Mouse (Mus musculus): ENCODE results near the gene Rfk. TPM values are rescaled to one million over a fixed set of nuclear protein-coding genes. Genes with fewer than 3 reads are reported as not detected.

Gene Rfk
- polyA plus RNA-seq, 1 experiment from 2014 or later, result 94.3 TPM

DNA sequence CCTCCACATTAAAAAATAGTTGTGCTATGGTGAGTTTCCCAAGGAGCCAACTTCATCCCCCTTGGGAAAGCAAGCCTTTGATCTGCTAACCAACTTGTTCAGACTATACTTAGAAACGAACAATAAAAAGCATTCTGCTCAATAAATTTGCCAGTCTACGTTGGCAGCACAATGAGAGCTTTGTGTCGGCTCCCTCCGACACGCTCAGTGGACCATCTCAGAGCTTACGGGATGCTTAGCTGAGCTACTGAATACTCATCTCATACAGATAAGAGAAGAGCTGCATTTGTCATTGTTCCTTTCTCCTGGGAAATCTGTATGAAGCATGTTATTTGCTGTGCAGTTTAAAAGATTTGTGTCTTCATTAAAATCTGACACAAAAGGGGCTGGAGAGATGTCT is 7.4 kb upstream of the Rfk start:
- no peak overlapping the region for H3K4me2 ChIP-seq (ENCODE audit: low read depth, low read length)
- no peaks in the 10 kb centered on the region for H3K36me3 ChIP-seq (replicated peaks; ENCODE audit: control insufficient read depth, insufficient read depth, low read depth, low read length)
- DNase-seq (ENCODE audit: low spot score), result no peak
- no peaks in the 10 kb centered on the region for H3K9me3 ChIP-seq (replicated peaks; ENCODE audit: control insufficient read depth, low read length)
- H3K27ac ChIP-seq (replicated peaks; ENCODE audit: low read depth, low read length), result no peak overlapping the region
- H3K9ac ChIP-seq (replicated peaks; ENCODE audit: low read length), result no peak overlapping the region
- no peak overlapping the region for H3K4me3 ChIP-seq (ENCODE audit: low read depth, low read length)
- H3K27me3 ChIP-seq (ENCODE audit: control insufficient read depth, insufficient read depth, low read length), result no peaks in the 10 kb centered on the region
- 31% methylated on average over 6 of the region's 6 CpGs for WGBS
- no peaks in the 10 kb centered on the region for H3K4me1 ChIP-seq (ENCODE audit: control insufficient read depth, insufficient read depth, low read length)
- no peak for ATAC-seq (replicated peaks; ENCODE audit: insufficient number of reproducible peaks, low FRiP score, low TSS enrichment, low read depth)

DNA sequence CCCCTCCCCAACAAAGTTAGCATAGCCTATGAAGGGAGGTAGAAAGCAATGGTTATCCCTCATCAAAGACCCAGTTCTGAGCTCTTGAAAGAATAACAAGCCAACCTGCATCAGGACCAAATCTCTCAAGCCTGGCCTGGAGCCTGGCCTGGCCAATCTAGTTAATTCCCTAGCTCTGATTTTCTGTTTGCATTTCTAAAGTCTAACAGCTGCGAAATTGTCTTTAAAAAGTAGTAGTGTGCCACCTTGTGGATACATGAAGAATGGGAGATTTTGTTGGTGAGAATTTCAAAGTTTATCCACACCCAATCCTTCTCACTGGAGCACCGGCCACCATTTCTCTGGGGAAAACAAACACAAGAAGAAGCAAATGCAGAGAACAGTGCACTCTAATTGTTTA is 5.4 kb upstream of the Rfk start:
- H3K9me3 ChIP-seq (replicated peaks; ENCODE audit: control insufficient read depth, low read length), result no peaks in the 10 kb centered on the region
- H3K9ac ChIP-seq (replicated peaks; ENCODE audit: low read length), result no peak overlapping the region
- H3K4me2 ChIP-seq (ENCODE audit: low read depth, low read length), result no peak overlapping the region
- 23% methylated on average over 2 of the region's 2 CpGs for WGBS
- no peak overlapping the region for H3K4me3 ChIP-seq (ENCODE audit: low read depth, low read length)
- no peaks in the 10 kb centered on the region for H3K4me1 ChIP-seq (ENCODE audit: control insufficient read depth, insufficient read depth, low read length)
- no peak overlapping the region for H3K27ac ChIP-seq (replicated peaks; ENCODE audit: low read depth, low read length)
- ATAC-seq (replicated peaks; ENCODE audit: insufficient number of reproducible peaks, low FRiP score, low TSS enrichment, low read depth) (no peak), DNase-seq (ENCODE audit: low spot score) (peak; percentile 74)
- H3K36me3 ChIP-seq (replicated peaks; ENCODE audit: control insufficient read depth, insufficient read depth, low read depth, low read length), result no peaks in the 10 kb centered on the region
- no peaks in the 10 kb centered on the region for H3K27me3 ChIP-seq (ENCODE audit: control insufficient read depth, insufficient read depth, low read length)

DNA sequence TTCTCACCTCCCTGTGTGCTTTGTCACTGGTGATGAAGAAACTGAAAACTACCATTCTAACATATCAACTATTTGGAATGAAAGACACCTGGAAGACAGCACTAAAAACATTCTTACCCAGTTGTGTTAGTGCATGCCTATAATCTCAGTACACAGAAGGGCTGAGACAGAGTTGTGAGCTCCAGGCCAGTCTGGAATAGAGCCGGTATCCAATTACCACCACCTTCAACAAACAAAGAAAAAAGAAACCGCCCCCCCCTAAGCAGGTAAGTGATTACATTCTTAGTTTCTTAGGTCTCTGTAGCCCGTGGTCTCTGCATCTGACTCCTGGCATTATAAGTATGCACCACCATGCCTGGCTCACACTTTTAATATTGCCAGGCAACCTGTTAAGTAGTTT is 977 bp upstream of the Rfk start:
- H3K9me3 ChIP-seq (replicated peaks; ENCODE audit: control insufficient read depth, low read length), result no peaks in the 10 kb centered on the region
- no peak overlapping the region for H3K9ac ChIP-seq (replicated peaks; ENCODE audit: low read length)
- no peaks in the 10 kb centered on the region for H3K27me3 ChIP-seq (ENCODE audit: control insufficient read depth, insufficient read depth, low read length)
- no peak overlapping the region for H3K4me2 ChIP-seq (ENCODE audit: low read depth, low read length)
- no peak overlapping the region for H3K4me3 ChIP-seq (ENCODE audit: low read depth, low read length)
- H3K27ac ChIP-seq (replicated peaks; ENCODE audit: low read depth, low read length), result no peak overlapping the region
- DNase-seq (ENCODE audit: low spot score) (peak; percentile 26), ATAC-seq (replicated peaks; ENCODE audit: insufficient number of reproducible peaks, low FRiP score, low TSS enrichment, low read depth) (no peak)
- 10% methylated on average over 3 of the region's 3 CpGs for WGBS
- no peaks in the 10 kb centered on the region for H3K36me3 ChIP-seq (replicated peaks; ENCODE audit: control insufficient read depth, insufficient read depth, low read depth, low read length)
- no peaks in the 10 kb centered on the region for H3K4me1 ChIP-seq (ENCODE audit: control insufficient read depth, insufficient read depth, low read length)

DNA sequence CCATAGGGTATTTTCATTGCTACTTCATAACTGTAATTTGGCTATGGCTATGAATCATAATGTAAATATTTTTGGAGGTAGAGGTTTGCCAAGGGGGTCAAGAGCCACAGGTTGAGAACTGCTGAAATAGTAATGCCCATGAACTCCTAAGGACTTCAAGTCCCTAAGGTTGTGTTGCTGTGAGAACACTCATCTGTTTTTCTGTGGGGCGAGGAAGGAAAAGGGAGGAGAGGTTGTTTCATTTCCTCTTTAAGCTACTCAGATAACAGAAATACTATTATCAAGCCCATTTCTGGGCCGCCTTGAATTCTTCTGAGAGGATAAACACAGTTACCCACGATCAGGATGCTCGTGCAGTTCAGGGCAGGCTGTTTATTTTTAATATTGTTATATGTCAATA is 3.0 kb downstream of the Rfk start:
- Histone ChIP-seq H3K27me3 (ENCODE audit: control insufficient read depth, insufficient read depth, low read length) (no peaks in the 10 kb centered on the region), H3K4me1 (ENCODE audit: control insufficient read depth, insufficient read depth, low read length) (no peaks in the 10 kb centered on the region), H3K36me3 (replicated peaks; ENCODE audit: control insufficient read depth, insufficient read depth, low read depth, low read length) (no peaks in the 10 kb centered on the region; the same call in 1 of the 2 replicates), H3K9ac (replicated peaks; ENCODE audit: low read length) (no peak overlapping the region), H3K4me3 (ENCODE audit: low read depth, low read length) (no peak overlapping the region), H3K27ac (replicated peaks; ENCODE audit: low read depth, low read length) (no peak overlapping the region), H3K9me3 (replicated peaks; ENCODE audit: control insufficient read depth, low read length) (no peaks in the 10 kb centered on the region), H3K4me2 (ENCODE audit: low read depth, low read length) (no peak overlapping the region)
- 85% methylated on average over 4 of the region's 4 CpGs for WGBS
- ATAC-seq (replicated peaks; ENCODE audit: insufficient number of reproducible peaks, low FRiP score, low TSS enrichment, low read depth), result no peak
- DNase-seq (ENCODE audit: low spot score), result no peak

DNA sequence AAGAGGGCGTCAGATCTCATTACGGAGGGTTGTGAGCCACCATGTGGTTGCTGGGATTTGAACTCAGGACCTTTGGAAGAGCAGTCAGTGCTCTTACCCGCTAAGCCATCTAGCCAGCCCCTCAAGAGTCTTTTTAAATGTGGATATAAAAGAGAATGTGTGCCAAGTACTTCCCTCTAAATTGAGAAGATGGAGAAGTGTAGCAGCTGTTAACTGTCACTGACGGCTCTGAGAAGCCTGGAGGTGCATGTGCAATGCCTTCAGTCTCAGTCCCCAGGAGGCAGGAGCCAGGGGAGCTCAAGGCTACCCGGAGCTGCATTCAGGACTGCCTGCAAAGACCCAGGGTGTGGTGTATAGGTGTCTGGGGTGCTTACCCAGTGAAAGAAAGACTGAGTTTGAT is 4.1 kb downstream of the Rfk start:
- ATAC-seq (replicated peaks; ENCODE audit: insufficient number of reproducible peaks, low FRiP score, low TSS enrichment, low read depth), result no peak
- H3K9me3 ChIP-seq (replicated peaks; ENCODE audit: control insufficient read depth, low read length), result no peaks in the 10 kb centered on the region
- no peak overlapping the region for H3K4me3 ChIP-seq (ENCODE audit: low read depth, low read length)
- H3K27ac ChIP-seq (replicated peaks; ENCODE audit: low read depth, low read length), result no peak overlapping the region
- no peaks in the 10 kb centered on the region; the same call in 1 of the 2 replicates for H3K36me3 ChIP-seq (replicated peaks; ENCODE audit: control insufficient read depth, insufficient read depth, low read depth, low read length)
- no peak for DNase-seq (ENCODE audit: low spot score)
- H3K4me2 ChIP-seq (ENCODE audit: low read depth, low read length), result no peak overlapping the region
- no peak overlapping the region for H3K9ac ChIP-seq (replicated peaks; ENCODE audit: low read length)
- no peaks in the 10 kb centered on the region for H3K27me3 ChIP-seq (ENCODE audit: control insufficient read depth, insufficient read depth, low read length)
- 80% methylated on average over 5 of the region's 5 CpGs for WGBS
- no peaks in the 10 kb centered on the region for H3K4me1 ChIP-seq (ENCODE audit: control insufficient read depth, insufficient read depth, low read length)

DNA sequence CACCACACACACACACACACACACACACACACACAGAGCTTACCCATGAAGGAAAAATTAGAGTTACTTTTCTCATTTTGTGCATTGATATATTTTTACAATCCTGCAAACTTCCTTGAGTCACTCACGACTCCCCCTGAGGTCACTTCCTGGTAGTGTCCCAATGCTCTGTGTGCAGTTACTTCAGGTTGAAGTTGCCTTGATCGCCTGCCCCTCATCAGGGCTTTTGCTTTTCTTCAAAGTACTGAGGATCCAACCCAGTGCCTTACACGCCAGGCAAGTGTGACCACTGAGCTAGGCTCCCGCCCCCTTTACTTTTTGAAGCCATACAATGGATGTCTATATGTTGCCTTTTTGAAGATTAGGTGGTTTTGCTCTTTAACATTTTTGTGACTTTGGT is 6.1 kb downstream of the Rfk start:
- Histone ChIP-seq H3K27ac (replicated peaks; ENCODE audit: low read depth, low read length) (no peak overlapping the region), H3K4me2 (ENCODE audit: low read depth, low read length) (no peak overlapping the region), H3K9ac (replicated peaks; ENCODE audit: low read length) (no peak overlapping the region), H3K4me3 (ENCODE audit: low read depth, low read length) (no peak overlapping the region), H3K27me3 (ENCODE audit: control insufficient read depth, insufficient read depth, low read length) (no peaks in the 10 kb centered on the region), H3K36me3 (replicated peaks; ENCODE audit: control insufficient read depth, insufficient read depth, low read depth, low read length) (no peaks in the 10 kb centered on the region; the same call in 1 of the 2 replicates), H3K4me1 (ENCODE audit: control insufficient read depth, insufficient read depth, low read length) (no peaks in the 10 kb centered on the region), H3K9me3 (replicated peaks; ENCODE audit: control insufficient read depth, low read length) (no peaks in the 10 kb centered on the region)
- no peak for ATAC-seq (replicated peaks; ENCODE audit: insufficient number of reproducible peaks, low FRiP score, low TSS enrichment, low read depth)
- no peak for DNase-seq (ENCODE audit: low spot score)
- 86% methylated on average over 4 of the region's 4 CpGs for WGBS

DNA sequence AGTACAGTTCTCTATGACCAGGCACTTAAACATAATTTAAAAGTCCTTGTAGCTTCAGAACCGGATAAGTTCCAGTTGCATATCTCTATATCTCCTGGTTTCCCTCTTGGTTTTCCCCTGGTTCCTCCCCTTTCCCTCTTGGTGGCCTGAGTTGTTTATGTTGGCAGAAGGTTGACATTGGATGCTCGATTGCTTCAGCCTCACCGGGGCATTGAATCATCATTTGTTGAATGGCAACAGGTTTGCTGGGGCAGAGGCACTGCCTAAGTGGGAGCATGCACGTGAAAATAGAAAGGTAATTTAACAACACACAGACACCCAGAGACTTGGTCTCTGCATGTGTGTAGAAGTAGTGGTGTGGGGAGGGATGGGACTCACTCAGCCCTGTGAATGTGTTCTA is 6.7 kb downstream of the Rfk start:
- Histone ChIP-seq H3K4me2 (ENCODE audit: low read depth, low read length) (no peak overlapping the region), H3K27ac (replicated peaks; ENCODE audit: low read depth, low read length) (no peak overlapping the region), H3K9ac (replicated peaks; ENCODE audit: low read length) (no peak overlapping the region), H3K4me1 (ENCODE audit: control insufficient read depth, insufficient read depth, low read length) (no peaks in the 10 kb centered on the region), H3K36me3 (replicated peaks; ENCODE audit: control insufficient read depth, insufficient read depth, low read depth, low read length) (no peaks in the 10 kb centered on the region; the same call in 1 of the 2 replicates), H3K4me3 (ENCODE audit: low read depth, low read length) (no peak overlapping the region), H3K27me3 (ENCODE audit: control insufficient read depth, insufficient read depth, low read length) (no peaks in the 10 kb centered on the region), H3K9me3 (replicated peaks; ENCODE audit: control insufficient read depth, low read length) (no peaks in the 10 kb centered on the region)
- ATAC-seq (replicated peaks; ENCODE audit: insufficient number of reproducible peaks, low FRiP score, low TSS enrichment, low read depth) (no peak), DNase-seq (ENCODE audit: low spot score) (no peak)
- 90% methylated on average over 4 of the region's 4 CpGs for WGBS

DNA sequence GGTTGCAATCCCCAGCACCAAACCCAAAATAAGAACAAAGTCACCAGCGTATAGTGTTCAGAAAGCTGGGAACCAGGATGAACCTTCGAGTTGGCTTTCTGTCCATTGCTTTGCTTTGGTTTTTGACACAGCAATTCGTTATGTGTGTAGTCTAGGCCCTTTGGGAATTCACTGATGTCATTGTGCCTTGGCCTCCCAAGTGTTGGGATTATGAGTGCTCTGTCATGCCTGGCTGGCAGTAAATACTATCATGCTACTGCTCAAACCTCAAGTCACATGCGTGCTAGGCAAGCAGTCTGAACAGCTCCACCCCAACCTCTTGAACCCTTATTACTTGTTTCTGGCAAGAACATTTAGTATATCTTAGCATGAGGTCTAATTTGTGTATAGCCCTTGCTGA is 9.3 kb downstream of the Rfk start:
- Histone ChIP-seq H3K4me2 (ENCODE audit: low read depth, low read length) (no peak overlapping the region), H3K36me3 (replicated peaks; ENCODE audit: control insufficient read depth, insufficient read depth, low read depth, low read length) (no peaks in the 10 kb centered on the region; the same call in 1 of the 2 replicates), H3K9ac (replicated peaks; ENCODE audit: low read length) (no peak overlapping the region), H3K4me1 (ENCODE audit: control insufficient read depth, insufficient read depth, low read length) (no peaks in the 10 kb centered on the region), H3K27ac (replicated peaks; ENCODE audit: low read depth, low read length) (no peak overlapping the region), H3K9me3 (replicated peaks; ENCODE audit: control insufficient read depth, low read length) (no peaks in the 10 kb centered on the region), H3K4me3 (ENCODE audit: low read depth, low read length) (no peak overlapping the region), H3K27me3 (ENCODE audit: control insufficient read depth, insufficient read depth, low read length) (no peaks in the 10 kb centered on the region)
- ATAC-seq (replicated peaks; ENCODE audit: insufficient number of reproducible peaks, low FRiP score, low TSS enrichment, low read depth), result no peak
- 89% methylated on average over 4 of the region's 4 CpGs for WGBS
- DNase-seq (ENCODE audit: low spot score), result no peak
